Mouse (Mus musculus): ENCODE data around the gene Vps33b. TPM values are rescaled to one million over a fixed set of nuclear protein-coding genes. Genes with fewer than 3 reads are reported as not detected.

Vps33b gene
- polyA plus RNA-seq, 1 experiment from 2014 or later, result 27.8 TPM

DNA sequence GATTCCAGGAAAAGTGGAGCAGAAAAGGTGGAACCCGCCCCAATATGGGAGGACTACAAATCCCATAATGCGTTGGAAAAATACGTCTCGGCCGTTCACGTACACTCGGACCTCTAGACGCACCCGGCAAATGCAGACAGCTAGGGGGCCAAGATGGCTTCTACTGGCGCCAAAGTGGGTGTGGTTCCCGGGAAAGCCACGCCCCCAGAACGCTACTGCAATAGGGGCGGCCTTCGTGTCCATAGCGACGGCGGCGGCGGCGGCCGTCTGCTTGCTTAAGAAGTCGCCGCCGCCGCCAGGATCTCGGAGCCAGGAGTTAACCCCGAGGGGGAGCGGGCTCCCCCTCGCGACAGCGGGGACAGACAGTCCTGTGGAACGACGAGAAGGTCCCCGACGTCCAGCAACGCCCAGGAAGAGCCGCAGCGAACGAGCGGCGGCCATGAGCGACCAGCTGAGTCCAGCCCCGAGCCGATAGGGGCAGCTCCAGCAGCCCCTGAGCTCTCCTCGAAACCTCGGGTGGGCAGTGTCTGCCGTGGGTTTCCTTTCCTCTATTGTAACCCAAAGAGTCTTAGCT, 23.2 kb upstream of the Vps33b start, which contains the start of gene Ttll13:
Ttll13 (plus strand) TSS at position 229 of the 574 bp plus-strand sequence.
- 0 out of 2 replicates have a peak, but pooled peaks cover 3% of the 10 kb centered on the region for H3K36me3 ChIP-seq
- H3K9ac ChIP-seq (replicated peaks), result peak within 1 kb of the TSS; percentile 69
- H3K4me2 ChIP-seq, result peak within 1 kb of the TSS; percentile 62
- H3K9me3 ChIP-seq (replicated peaks), result no peaks in the 10 kb centered on the region
- ATAC-seq (ENCODE audit: low FRiP score), result peak; percentile 98
- H3K4me1 ChIP-seq, result 0 out of 2 replicates have a peak, but pooled peaks cover 5% of the 10 kb centered on the region
- H3K27ac ChIP-seq (replicated peaks), result peak within 1 kb of the TSS; percentile 89
- H3K4me3 ChIP-seq (replicated peaks), result peak within 1 kb of the TSS; percentile 64
- WGBS, result under 1% methylated on average over 48 of the region's 48 CpGs
- no peaks in the 10 kb centered on the region for H3K27me3 ChIP-seq (replicated peaks)

DNA sequence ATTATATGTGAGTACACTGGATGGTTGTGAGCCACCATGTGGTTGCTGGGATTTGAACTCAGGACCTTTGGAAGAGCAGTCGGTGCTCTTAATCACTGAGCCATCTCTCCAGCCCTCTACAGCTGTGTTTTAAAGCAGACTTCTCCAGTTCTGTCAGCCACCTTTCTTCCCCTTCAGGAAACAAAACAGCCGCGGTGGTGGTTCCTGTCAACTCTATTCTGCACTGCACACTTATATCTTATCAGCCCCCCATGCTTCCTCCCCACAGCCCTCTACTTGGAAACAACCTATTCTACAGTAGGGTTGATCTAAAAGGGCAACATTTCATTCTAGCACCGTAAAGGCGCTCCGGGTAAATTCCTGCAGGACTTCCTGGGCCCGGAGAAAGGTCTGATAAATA, 22.6 kb upstream of the Vps33b start:
- Histone ChIP-seq H3K9me3 (replicated peaks) (no peaks in the 10 kb centered on the region), H3K36me3 (no peaks in the 10 kb centered on the region), H3K4me1 (0 out of 2 replicates have a peak, but pooled peaks cover 5% of the 10 kb centered on the region), H3K27ac (replicated peaks) (peak overlapping the region; percentile 89), H3K4me3 (replicated peaks) (peak overlapping the region; percentile 64), H3K27me3 (replicated peaks) (no peaks in the 10 kb centered on the region), H3K9ac (replicated peaks) (no peak overlapping the region), H3K4me2 (peak overlapping the region; percentile 62)
- ATAC-seq (ENCODE audit: low FRiP score), result no peak
- WGBS, result 66% methylated on average over 7 of the region's 7 CpGs

DNA sequence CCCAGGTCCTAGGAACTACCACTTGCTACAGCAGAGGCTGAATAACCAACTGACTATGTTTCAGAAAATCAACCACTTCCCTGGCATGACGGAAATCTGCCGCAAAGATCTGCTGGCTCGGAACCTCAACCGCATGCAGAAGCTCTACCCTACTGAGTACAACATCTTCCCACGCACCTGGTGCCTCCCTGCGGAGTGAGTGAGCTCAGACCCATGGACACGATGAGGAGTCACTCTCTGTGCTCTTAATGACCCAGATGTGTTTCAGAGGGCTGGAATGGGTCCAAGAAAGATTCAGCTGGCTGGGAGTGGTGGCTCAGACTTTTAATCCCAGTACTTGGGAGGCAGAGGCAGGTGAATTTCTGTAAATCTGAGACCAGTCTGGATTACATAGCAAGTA, 17.0 kb upstream of the Vps33b start:
- Histone ChIP-seq H3K36me3 (no peaks in the 10 kb centered on the region), H3K4me3 (replicated peaks) (no peak overlapping the region), H3K9me3 (replicated peaks) (no peaks in the 10 kb centered on the region), H3K4me1 (no peaks in the 10 kb centered on the region), H3K9ac (replicated peaks) (no peak overlapping the region), H3K27me3 (replicated peaks) (peaks cover 7% of the 10 kb centered on the region; the same call in 1 of the 2 replicates), H3K27ac (replicated peaks) (no peak overlapping the region), H3K4me2 (no peak overlapping the region)
- WGBS, result 79% methylated on average over 7 of the region's 7 CpGs
- no peak for ATAC-seq (ENCODE audit: low FRiP score)

DNA sequence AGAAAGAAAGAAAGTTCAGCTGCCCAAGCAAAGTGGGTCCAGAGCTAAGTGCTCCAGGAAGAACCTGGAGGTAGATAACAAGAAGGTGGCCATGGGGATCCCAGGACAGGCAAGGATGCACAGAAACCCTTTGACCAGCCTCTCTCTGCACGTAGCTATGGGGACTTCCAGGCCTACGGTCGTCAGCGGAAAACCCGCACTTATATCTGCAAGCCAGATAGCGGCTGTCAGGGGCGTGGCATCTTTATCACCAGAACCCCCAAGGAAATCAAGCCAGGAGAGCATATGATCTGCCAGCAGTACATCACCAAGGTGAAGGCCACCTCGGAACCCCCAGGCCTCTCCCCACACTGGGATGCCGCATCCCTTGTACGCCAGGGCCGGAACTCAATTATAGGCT, 16.6 kb upstream of the Vps33b start:
- Histone ChIP-seq H3K9ac (replicated peaks) (no peak overlapping the region), H3K4me2 (no peak overlapping the region), H3K4me1 (no peaks in the 10 kb centered on the region), H3K9me3 (replicated peaks) (no peaks in the 10 kb centered on the region), H3K36me3 (no peaks in the 10 kb centered on the region), H3K4me3 (replicated peaks) (no peak overlapping the region), H3K27me3 (replicated peaks) (peaks cover 10% of the 10 kb centered on the region), H3K27ac (replicated peaks) (no peak overlapping the region)
- ATAC-seq (ENCODE audit: low FRiP score), result no peak
- 84% methylated on average over 11 of the region's 11 CpGs for WGBS

DNA sequence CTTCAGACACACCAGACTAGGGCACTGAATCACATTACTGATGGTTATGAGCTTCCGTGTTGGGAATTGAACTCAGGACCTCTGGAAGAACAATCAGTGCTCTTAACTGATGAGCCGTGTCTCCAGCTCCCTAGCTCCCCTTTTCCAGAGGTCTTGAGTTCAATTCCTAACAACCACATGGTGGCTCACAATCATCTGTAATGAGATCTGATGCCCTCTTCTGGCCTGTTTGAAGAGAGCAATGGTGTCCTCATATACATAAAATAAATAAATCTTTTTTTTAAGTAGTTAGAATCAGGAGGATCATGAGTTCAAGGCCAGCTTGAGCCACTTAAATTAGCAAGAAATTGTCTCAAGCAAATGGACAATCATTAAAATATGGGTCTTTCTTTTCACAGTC, 13.5 kb upstream of the Vps33b start:
- 79% methylated on average over 2 of the region's 2 CpGs for WGBS
- H3K27me3 ChIP-seq (replicated peaks), result peaks cover 33% of the 10 kb centered on the region

DNA sequence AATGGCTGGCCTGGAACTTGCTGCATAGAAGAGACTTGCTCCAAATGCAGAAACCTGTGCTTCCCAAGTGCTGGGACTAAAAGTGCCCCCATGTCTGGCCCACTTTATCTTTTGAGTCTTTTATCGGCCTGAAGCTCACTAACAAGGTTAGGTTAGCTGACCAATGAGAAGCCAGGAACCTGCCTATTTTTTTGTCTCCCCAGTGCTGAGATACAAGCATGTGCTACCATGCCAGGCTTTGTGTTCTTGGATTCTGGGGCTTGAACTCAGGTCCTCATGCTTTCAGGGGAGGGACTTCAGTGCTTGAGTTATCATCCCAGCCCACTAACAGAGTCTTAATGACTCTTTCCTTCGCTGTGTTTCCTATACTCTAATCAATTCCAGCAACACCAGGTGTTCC, 11.7 kb upstream of the Vps33b start:
- Histone ChIP-seq H3K4me1 (peaks cover 16% of the 10 kb centered on the region), H3K4me2 (no peak overlapping the region), H3K27ac (replicated peaks) (no peak overlapping the region), H3K27me3 (replicated peaks) (peaks cover 33% of the 10 kb centered on the region), H3K9ac (replicated peaks) (no peak overlapping the region), H3K36me3 (no peaks in the 10 kb centered on the region), H3K9me3 (replicated peaks) (no peaks in the 10 kb centered on the region), H3K4me3 (replicated peaks) (no peak overlapping the region)
- WGBS, result 72% methylated on average over 2 of the region's 2 CpGs
- ATAC-seq (ENCODE audit: low FRiP score), result no peak

More for the DNA sequence above, 13.5 kb upstream of the Vps33b start:
- no peaks in the 10 kb centered on the region for H3K9me3 ChIP-seq (replicated peaks)
- H3K9ac ChIP-seq (replicated peaks), result no peak overlapping the region
- peaks cover 6% of the 10 kb centered on the region for H3K4me1 ChIP-seq
- H3K4me3 ChIP-seq (replicated peaks), result no peak overlapping the region
- ATAC-seq (ENCODE audit: low FRiP score), result no peak
- no peak overlapping the region for H3K4me2 ChIP-seq
- no peaks in the 10 kb centered on the region for H3K36me3 ChIP-seq
- no peak overlapping the region for H3K27ac ChIP-seq (replicated peaks)

DNA sequence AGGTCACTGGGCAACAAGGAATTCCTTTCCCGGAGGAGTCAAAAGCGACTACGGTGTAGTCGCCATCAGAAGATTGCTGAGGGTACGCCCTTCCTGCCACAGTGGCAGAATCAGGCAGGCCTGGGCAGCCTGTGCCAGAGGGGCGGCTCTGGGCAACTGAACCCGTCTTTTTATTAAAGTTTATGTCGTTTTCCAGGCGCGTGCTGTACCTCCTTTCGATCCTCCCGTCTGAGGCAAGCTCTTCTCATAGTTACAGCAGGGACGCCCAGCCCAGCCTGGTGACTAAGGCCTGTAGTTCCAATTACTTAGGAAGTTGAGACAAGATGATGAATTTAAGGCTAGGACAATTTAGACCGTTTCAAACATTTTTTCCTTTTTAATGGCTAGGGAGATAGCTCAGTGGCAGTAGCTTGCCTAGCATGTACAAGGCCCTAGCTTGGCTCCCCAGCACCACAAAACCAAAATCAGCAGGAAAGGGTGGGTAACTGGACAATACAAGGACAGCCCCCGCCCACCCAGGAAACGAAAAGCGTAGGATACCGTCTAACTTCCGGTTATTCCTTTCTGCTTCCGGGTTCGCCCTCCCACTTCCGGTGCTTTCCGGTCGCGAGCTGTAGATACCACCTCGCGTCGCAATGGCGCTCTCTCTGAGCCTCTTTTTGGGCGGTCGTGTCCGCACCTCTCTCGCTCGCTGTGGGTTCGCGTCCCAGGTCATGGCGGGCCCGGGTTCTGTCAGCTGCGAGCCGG, 8.7 kb upstream of the Vps33b start, which contains the start of gene Ngrn:
Ngrn (plus strand) TSS at position 591 of the 747 bp plus-strand sequence.
- WGBS, result 26% methylated on average over 40 of the region's 40 CpGs
- peak within 1 kb of the TSS; percentile 89 for H3K4me2 ChIP-seq
- peak; percentile 89 for ATAC-seq (ENCODE audit: low FRiP score)
- H3K27me3 ChIP-seq (replicated peaks), result peaks cover 33% of the 10 kb centered on the region
- H3K4me3 ChIP-seq (replicated peaks), result peak within 1 kb of the TSS; percentile 95
- H3K36me3 ChIP-seq, result peaks cover 21% of the 10 kb centered on the region
- no peaks in the 10 kb centered on the region for H3K9me3 ChIP-seq (replicated peaks)
- H3K9ac ChIP-seq (replicated peaks), result peak within 1 kb of the TSS; percentile 89
- peaks cover 21% of the 10 kb centered on the region for H3K4me1 ChIP-seq
- peak within 1 kb of the TSS; percentile 81 for H3K27ac ChIP-seq (replicated peaks)

DNA sequence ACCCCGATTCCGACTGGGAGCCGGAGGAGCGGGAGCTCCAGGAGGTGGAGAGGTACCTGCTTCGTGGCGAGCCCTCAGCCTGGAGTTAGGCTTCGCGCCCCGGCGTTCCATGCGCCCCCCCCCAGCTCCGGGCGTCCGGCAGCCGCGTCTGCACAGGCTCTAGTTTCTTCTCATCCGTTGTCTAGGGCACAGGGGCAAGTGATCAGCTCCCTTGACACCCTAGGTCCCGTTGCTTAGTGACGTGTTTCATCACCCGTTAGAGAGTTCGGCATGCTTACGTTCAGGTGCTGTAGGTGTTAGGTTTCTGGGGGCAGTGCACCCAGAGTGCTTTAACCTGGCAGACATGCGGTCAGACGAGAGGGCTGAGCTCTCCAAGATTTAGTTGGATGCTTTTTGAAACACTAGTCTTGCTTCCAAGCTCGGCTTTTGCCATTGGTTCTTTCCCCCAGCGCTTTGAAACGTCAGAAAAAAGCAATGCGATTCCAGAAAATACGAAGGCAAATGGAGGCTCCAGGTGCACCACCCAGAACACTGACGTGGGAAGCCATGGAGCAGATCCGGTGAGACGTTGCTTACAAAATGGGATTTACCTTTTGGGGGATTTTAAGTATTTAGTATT, 8.0 kb upstream of the Vps33b start:
- WGBS, result under 1% methylated on average over 32 of the region's 32 CpGs
- H3K4me1 ChIP-seq, result peaks cover 21% of the 10 kb centered on the region
- peak; percentile 67 for ATAC-seq (ENCODE audit: low FRiP score)
- no peaks in the 10 kb centered on the region for H3K9me3 ChIP-seq (replicated peaks)
- H3K4me2 ChIP-seq, result peak overlapping the region; percentile 89
- peak overlapping the region; percentile 89 for H3K9ac ChIP-seq (replicated peaks)
- peak overlapping the region; percentile 95 for H3K4me3 ChIP-seq (replicated peaks)
- peak overlapping the region; percentile 81 for H3K27ac ChIP-seq (replicated peaks)
- peaks cover 28% of the 10 kb centered on the region for H3K36me3 ChIP-seq
- peaks cover 33% of the 10 kb centered on the region for H3K27me3 ChIP-seq (replicated peaks)

DNA sequence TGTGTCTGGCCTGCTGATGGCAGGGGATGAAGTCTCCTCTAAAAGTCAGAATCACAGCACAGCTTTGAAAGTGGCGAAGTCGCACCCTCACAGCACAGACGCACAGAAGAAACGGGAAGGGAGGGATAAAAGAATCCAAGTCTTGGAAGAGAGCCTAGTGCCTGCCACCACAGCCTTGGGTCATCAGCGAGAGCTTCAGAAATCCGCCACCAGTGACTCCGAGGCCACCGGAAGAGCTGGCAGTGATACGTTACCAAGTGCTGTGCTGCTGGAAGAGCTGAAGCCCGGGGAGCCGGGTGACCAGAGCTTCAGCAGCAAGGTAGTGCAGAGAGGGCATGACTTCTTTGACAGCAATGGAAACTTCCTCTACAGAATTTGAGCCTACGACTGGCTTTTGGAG, 4.8 kb upstream of the Vps33b start:
- H3K9ac ChIP-seq (replicated peaks), result no peak overlapping the region
- H3K36me3 ChIP-seq, result peaks cover 33% of the 10 kb centered on the region
- H3K27ac ChIP-seq (replicated peaks), result no peak overlapping the region
- H3K4me3 ChIP-seq (replicated peaks), result no peak overlapping the region
- no peak overlapping the region for H3K4me2 ChIP-seq
- no peak for ATAC-seq (ENCODE audit: low FRiP score)
- peaks cover 30% of the 10 kb centered on the region for H3K4me1 ChIP-seq
- H3K27me3 ChIP-seq (replicated peaks), result peaks cover 5% of the 10 kb centered on the region; the same call in 1 of the 2 replicates
- H3K9me3 ChIP-seq (replicated peaks), result no peaks in the 10 kb centered on the region
- 94% methylated on average over 12 of the region's 12 CpGs for WGBS

DNA sequence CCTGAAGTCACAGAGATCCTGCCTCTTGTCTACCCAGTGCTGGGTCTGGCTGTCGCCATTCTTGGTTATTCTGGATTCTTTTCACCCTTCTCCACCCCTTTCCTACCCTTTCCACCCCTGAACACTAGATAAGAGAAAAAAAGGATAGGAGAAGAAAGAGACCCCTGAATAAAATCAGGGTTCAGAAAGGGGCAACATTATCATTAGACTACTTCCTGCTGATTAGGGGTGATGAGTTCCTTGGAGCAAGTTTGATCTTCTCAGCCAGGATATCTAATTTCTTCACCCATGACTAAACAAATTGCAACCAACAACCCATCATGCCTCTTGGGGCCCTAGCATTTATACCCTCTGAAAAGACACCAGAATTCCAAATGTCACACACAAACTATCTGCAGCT, 1.7 kb upstream of the Vps33b start:
- Histone ChIP-seq H3K4me1 (peaks cover 34% of the 10 kb centered on the region), H3K4me3 (replicated peaks) (no peak overlapping the region), H3K4me2 (no peak overlapping the region), H3K9ac (replicated peaks) (no peak overlapping the region), H3K9me3 (replicated peaks) (no peaks in the 10 kb centered on the region), H3K27ac (replicated peaks) (no peak overlapping the region), H3K27me3 (replicated peaks) (no peaks in the 10 kb centered on the region), H3K36me3 (peaks cover 42% of the 10 kb centered on the region)
- WGBS, result 90% methylated on average over 1 of the region's 1 CpGs
- no peak for ATAC-seq (ENCODE audit: low FRiP score)

DNA sequence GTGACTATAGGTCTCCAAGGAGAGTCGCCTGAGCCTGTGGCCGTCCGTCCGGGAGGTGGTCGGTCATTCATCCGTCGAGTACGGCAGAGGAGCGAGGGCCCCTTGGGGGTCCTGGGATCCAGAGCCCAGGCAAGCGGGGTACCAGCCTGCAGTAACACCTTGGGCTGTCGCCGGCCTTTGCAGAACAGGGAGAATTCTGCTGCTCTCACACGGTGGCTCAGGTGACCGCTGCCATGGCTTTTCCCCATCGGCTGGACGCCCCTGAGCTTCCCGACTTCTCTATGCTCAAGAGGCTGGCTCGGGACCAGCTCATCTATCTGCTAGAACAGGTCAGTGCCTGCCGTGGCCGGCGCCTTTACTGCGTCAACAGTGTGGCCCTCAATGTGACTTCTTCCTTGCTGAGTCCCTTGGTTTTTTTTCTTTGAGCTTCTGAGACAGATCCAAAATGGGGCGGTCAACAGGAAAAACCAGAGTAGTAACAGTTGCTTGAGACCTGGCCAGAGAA, 354 bp downstream of the Vps33b start:
- peak overlapping the region; percentile 79 for H3K4me2 ChIP-seq
- H3K36me3 ChIP-seq, result peaks cover 51% of the 10 kb centered on the region
- H3K27me3 ChIP-seq (replicated peaks), result no peaks in the 10 kb centered on the region
- peak overlapping the region; percentile 79 for H3K27ac ChIP-seq (replicated peaks)
- H3K4me1 ChIP-seq, result peaks cover 29% of the 10 kb centered on the region
- peak; percentile 71 for ATAC-seq (ENCODE audit: low FRiP score)
- under 1% methylated on average over 23 of the region's 23 CpGs for WGBS
- peak overlapping the region; percentile 80 for H3K9ac ChIP-seq (replicated peaks)
- peak overlapping the region; percentile 85 for H3K4me3 ChIP-seq (replicated peaks)
- no peaks in the 10 kb centered on the region; the same call in 1 of the 2 replicates for H3K9me3 ChIP-seq (replicated peaks)
